Mouse (Mus musculus) limb, embryonic 14.5 days (tissue): ENCODE data around the gene Rpl6. TPM values are rescaled to one million over a fixed set of nuclear protein-coding genes. Genes with fewer than 3 reads are reported as not detected.
A peak's percentile ranks its signal among the peaks of the same experiment; 100 is the strongest.
"Not testable (repeated sequence)": the region's sequence is repeated elsewhere in the genome, so short reads cannot be mapped to it uniquely, and the experiment has no call there.

Experiments used
- ATAC-seq: fragments of 200-750 bp; cut with Nextera tagmentation; 2 replicates; pipeline ENCODE4 v1.8.0; 2017; ENCODE audit warnings: low read depth, moderate number of reproducible peaks, moderate TSS enrichment; ENCODE audit not compliant: low FRiP score
- DNase-seq: peaks from one replicate; pipeline ENCODE4 v3.0.0-alpha.2; 2015; ENCODE audit warnings: low spot score
- H3K27ac ChIP-seq: fragments of 300-500 bp; sonication (generic); replicated peaks from 2 replicates; pipeline ENCODE4 v1.5.1; 2014; ENCODE audit warnings: low read depth, mild to moderate bottlenecking, low read length, moderate library complexity, mixed read lengths
- H3K27me3 ChIP-seq: fragments of 300-500 bp; sonication (generic); 2 replicates; pipeline ENCODE4 v1.6.1; 2014; ENCODE audit warnings: low read length, mixed read lengths; ENCODE audit not compliant: control insufficient read depth, insufficient read depth
- H3K36me3 ChIP-seq: fragments of 300-500 bp; sonication (generic); 2 replicates; pipeline ENCODE4 v1.6.1; 2014; ENCODE audit warnings: mild to moderate bottlenecking, low read length, moderate library complexity, mixed read lengths; ENCODE audit not compliant: control insufficient read depth, insufficient read depth
- H3K4me1 ChIP-seq: fragments of 300-500 bp; sonication (generic); 2 replicates; pipeline ENCODE4 v1.6.1; 2014; ENCODE audit warnings: antibody characterized with exemption, low read length, mixed read lengths; ENCODE audit not compliant: control insufficient read depth, insufficient read depth
- H3K4me2 ChIP-seq: fragments of 300-500 bp; sonication (generic); replicated peaks from 2 replicates; pipeline ENCODE4 v1.6.1; 2014; ENCODE audit warnings: low read depth, mild to moderate bottlenecking, low read length, moderate library complexity; ENCODE audit not compliant: severe bottlenecking
- H3K4me3 ChIP-seq: fragments of 300-500 bp; sonication (generic); replicated peaks from 2 replicates; pipeline ENCODE4 v1.5.1; 2014; ENCODE audit warnings: low read length
- H3K9ac ChIP-seq: fragments of 300-500 bp; sonication (generic); 2 replicates; pipeline ENCODE4 v1.6.1; 2014; ENCODE audit warnings: mild to moderate bottlenecking, low read depth, low read length, moderate library complexity; ENCODE audit not compliant: severe bottlenecking
- H3K9me3 ChIP-seq: fragments of 300-500 bp; sonication (generic); 2 replicates; pipeline ENCODE4 v1.6.1; 2016; ENCODE audit warnings: low read length; ENCODE audit not compliant: control insufficient read depth
- POLR2A ChIP-seq: fragments of 200-500 bp; IDR thresholded peaks from 2 replicates; pipeline ENCODE4 v1.8.0; 2012; ENCODE audit warnings: inconsistent platforms, mild to moderate bottlenecking, moderate library complexity, borderline replicate concordance; ENCODE audit not compliant: insufficient read depth, insufficient read length; ENCODE audit errors: extremely low read depth
- WGBS: fragments of 180-500 bp; shearing (Covaris S2); extraction: QIAGEN DNeasy Blood & Tissue Kit; methylation state at CpG from one replicate; pipeline ENCODE4 v1.1.7; 2014; 5-methylcytosine and 5-hydroxymethylcytosine counted together
- polyA plus RNA-seq, 2 experiments: library from polyadenylated mRNA; depleted of rRNA in 1 of 2; stranded (reverse) in 1 of 2; unstranded in 1 of 2; fragments of >200 nt; fragmentation: Nextera tagmentation in 1 of 2; extraction: Ambion mirVana in 1 of 2; gene quantifications; 2 replicates each; pipeline versions ENCODE4 v1.2.1 to v1.2.3; 2012 to 2014

Gene Rpl6
- polyA plus RNA-seq, 2 experiments = 712 to 1,086 TPM

GRCm38 (mm10) chr5:121196764-121197163 lies 7.5 kb upstream of the Rpl6 start:
- H3K36me3 ChIP-seq = no peaks in the 10 kb centered on the region
- no peak for ATAC-seq
- H3K27ac ChIP-seq = no peak overlapping the region
- no peak for DNase-seq
- H3K4me3 ChIP-seq = no peak overlapping the region
- no peak for TF ChIP-seq POLR2A
- WGBS = 44% methylated on average over 5 of the region's 5 CpGs
- no peak overlapping the region for H3K4me2 ChIP-seq
- H3K9me3 ChIP-seq = no peaks in the 10 kb centered on the region
- H3K27me3 ChIP-seq = no peaks in the 10 kb centered on the region
- H3K4me1 ChIP-seq = no peaks in the 10 kb centered on the region
- H3K9ac ChIP-seq = no peak overlapping the region

DNA sequence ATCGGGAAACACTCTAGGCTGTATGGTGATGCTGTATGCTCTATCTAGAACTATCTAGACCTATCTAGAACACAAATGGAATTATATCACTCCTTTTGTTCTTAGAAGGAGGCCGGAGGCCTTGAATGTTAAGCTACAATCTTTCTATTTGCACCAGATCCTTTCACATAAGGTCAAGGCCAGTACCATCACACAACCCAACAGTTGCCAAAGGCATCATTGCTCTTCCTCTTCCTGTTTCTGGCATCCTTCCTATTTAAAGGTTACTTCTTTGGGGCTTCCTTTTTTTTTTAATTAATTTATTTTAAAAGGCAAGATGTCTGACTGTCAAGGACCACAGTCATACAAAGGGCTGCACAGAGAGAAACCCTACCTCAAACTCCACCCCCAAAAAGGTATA lies 6.9 kb upstream of the Rpl6 start:
- whole genome bisulfite sequencing = 85% methylated on average over 2 of the region's 2 CpGs
- Histone ChIP-seq H3K27ac (no peak overlapping the region), H3K36me3 (no peaks in the 10 kb centered on the region), H3K4me3 (no peak overlapping the region), H3K27me3 (no peaks in the 10 kb centered on the region), H3K9ac (no peak overlapping the region), H3K9me3 (no peaks in the 10 kb centered on the region), H3K4me2 (no peak overlapping the region), H3K4me1 (no peaks in the 10 kb centered on the region)
- no peak for TF ChIP-seq POLR2A
- DNase-seq = no peak
- no peak for ATAC-seq

DNA sequence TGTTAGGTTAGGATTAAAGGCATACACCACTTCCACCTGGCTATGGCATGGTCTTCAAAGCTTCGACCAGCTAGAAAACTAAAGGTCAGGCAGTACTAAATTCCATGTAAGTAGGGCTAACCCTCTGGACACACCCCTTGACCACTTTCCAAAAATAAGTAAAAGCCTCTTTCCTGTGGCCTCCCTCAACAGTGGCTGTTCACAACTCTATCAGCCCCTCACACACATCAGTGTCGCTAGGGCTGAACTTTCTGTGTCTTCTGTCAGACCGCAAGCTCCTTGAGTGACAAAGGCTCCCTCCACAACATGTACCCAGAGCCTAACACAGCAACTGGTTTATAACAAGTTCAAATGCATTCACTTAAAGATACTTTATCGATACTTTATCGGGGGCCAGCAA lies 5.9 kb upstream of the Rpl6 start:
- Histone ChIP-seq H3K27ac (no peak overlapping the region), H3K27me3 (no peaks in the 10 kb centered on the region), H3K4me2 (no peak overlapping the region), H3K36me3 (no peaks in the 10 kb centered on the region), H3K4me3 (no peak overlapping the region), H3K9me3 (no peaks in the 10 kb centered on the region), H3K4me1 (no peaks in the 10 kb centered on the region), H3K9ac (no peak overlapping the region)
- ATAC-seq (no peak), DNase-seq (no peak)
- 86% methylated on average over 5 of the region's 5 CpGs for WGBS
- TF ChIP-seq POLR2A = no peak

DNA sequence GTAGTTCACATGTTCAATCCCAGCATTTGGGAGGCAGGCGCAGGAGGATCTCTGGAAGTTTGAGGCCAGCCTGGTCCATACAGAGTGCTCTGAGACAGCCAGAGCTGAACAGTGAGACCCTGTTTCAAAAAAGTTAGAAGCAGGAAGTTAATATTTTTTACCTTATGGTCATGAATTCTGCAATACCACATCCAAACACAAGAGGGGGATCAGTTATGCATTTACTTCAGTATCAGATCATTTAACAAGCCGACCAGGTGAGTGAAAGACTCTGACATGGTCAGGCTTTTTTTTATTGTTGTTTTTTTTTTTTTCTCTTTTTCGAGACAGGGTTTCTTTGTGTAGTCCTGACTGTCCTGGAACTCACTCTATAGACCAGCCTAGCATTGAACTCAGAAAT lies 2.5 kb upstream of the Rpl6 start:
- H3K9me3 ChIP-seq = no peaks in the 10 kb centered on the region
- ATAC-seq = no peak
- H3K4me2 ChIP-seq = no peak overlapping the region
- DNase-seq = peak; percentile 64
- no peak overlapping the region for H3K9ac ChIP-seq
- peaks cover 13% of the 10 kb centered on the region for H3K36me3 ChIP-seq
- TF ChIP-seq POLR2A = no peak
- H3K4me1 ChIP-seq = peaks cover 3% of the 10 kb centered on the region
- H3K4me3 ChIP-seq = no peak overlapping the region
- 53% methylated on average over 3 of the region's 3 CpGs for WGBS
- H3K27ac ChIP-seq = no peak overlapping the region
- no peaks in the 10 kb centered on the region for H3K27me3 ChIP-seq

DNA sequence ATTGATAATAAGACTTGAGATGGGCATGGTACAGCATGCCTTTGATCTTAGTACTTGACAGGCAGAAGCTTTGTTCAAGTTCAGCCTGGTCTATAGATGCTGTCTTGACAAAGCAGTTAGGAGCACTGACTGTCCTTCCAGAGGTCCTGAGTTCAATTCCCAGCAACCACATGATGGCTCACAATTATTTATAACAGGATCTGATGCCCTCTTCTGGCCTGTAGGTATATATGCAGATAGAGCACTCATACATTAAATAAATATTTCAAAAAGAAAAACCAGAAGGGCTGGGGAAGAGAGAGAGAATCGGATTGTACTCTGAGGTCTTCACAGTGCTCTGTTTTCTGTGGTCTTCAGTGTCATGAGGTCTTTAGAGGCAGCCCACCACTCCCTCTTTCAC lies 1.8 kb upstream of the Rpl6 start:
- Histone ChIP-seq H3K27ac (no peak overlapping the region), H3K4me2 (no peak overlapping the region), H3K4me3 (no peak overlapping the region), H3K27me3 (no peaks in the 10 kb centered on the region), H3K9ac (no peak overlapping the region), H3K4me1 (peaks cover 3% of the 10 kb centered on the region), H3K36me3 (peaks cover 20% of the 10 kb centered on the region), H3K9me3 (no peaks in the 10 kb centered on the region)
- DNase-seq = no peak
- TF ChIP-seq POLR2A = no peak
- WGBS = 78% methylated on average over 1 of the region's 1 CpGs
- no peak for ATAC-seq

- not testable (repeated sequence) for H3K9me3 ChIP-seq, H3K27ac ChIP-seq, H3K4me1 ChIP-seq, H3K27me3 ChIP-seq, ATAC-seq, DNase-seq
- peak overlapping the region; percentile 99 for H3K9ac ChIP-seq
- H3K36me3 ChIP-seq = peaks cover 49% of the 10 kb centered on the region
- 70% methylated on average over 7 of the region's 10 CpGs for WGBS
- H3K4me2 ChIP-seq = peak overlapping the region; percentile 74
- H3K4me3 ChIP-seq = peak overlapping the region; percentile 97
Measured at GRCm38 (mm10) chr5:121205537-121206130, 1.4 kb downstream of the Rpl6 start.
